Mouse (Mus musculus) intestine, embryonic 15.5 days (tissue): ENCODE results near the gene Akap12. TPM values are rescaled to one million over a fixed set of nuclear protein-coding genes. Genes with fewer than 3 reads are reported as not detected.

Experiments used
- ATAC-seq: fragments of 200-750 bp; cut with Nextera tagmentation; 2 replicates; pipeline ENCODE4 v1.8.0; 2017; ENCODE audit warnings: moderate TSS enrichment, moderate library complexity
- H3K27ac ChIP-seq: fragments of 300-500 bp; sonication (generic); 2 replicates; pipeline ENCODE4 v1.5.1; 2015; ENCODE audit warnings: mild to moderate bottlenecking, inconsistent platforms
- H3K27me3 ChIP-seq: fragments of 300-500 bp; sonication (generic); replicated peaks from 2 replicates; pipeline ENCODE4 v1.6.1; 2015; ENCODE audit warnings: inconsistent platforms
- H3K36me3 ChIP-seq: fragments of 300-500 bp; sonication (generic); 2 replicates; pipeline ENCODE4 v1.6.1; 2015; ENCODE audit warnings: inconsistent platforms
- H3K4me1 ChIP-seq: fragments of 300-500 bp; sonication (generic); replicated peaks from 2 replicates; pipeline ENCODE4 v1.6.1; 2015; ENCODE audit warnings: inconsistent platforms
- H3K4me2 ChIP-seq: fragments of 300-500 bp; sonication (generic); replicated peaks from 2 replicates; pipeline ENCODE4 v1.6.1; 2015; ENCODE audit warnings: mild to moderate bottlenecking, inconsistent platforms
- H3K4me3 ChIP-seq: fragments of 300-500 bp; sonication (generic); replicated peaks from 2 replicates; pipeline ENCODE4 v1.5.1; 2015; ENCODE audit warnings: inconsistent platforms
- H3K9ac ChIP-seq: fragments of 300-500 bp; sonication (generic); 2 replicates; pipeline ENCODE4 v1.6.1; 2015; ENCODE audit warnings: inconsistent platforms
- H3K9me3 ChIP-seq: fragments of 300-500 bp; sonication (generic); 2 replicates; pipeline ENCODE4 v1.6.1; 2016; ENCODE audit warnings: inconsistent platforms
- WGBS: fragments of 180-500 bp; shearing (Covaris S2); methylation state at CpG from one replicate; pipeline ENCODE4 v1.1.7; 2015; 5-methylcytosine and 5-hydroxymethylcytosine counted together
- polyA plus RNA-seq: library from polyadenylated mRNA; unstranded; fragments of >200 nt; fragmentation: Nextera tagmentation; extraction: Ambion mirVana; gene quantifications from 2 replicates; pipeline ENCODE4 v1.2.1, GENCODE M21; 2015

Akap12 gene
- polyA plus RNA-seq, 1 experiment from 2014 or later: 50.6 TPM

GRCm38 (mm10) chr10:4389461-4390112, 123.4 kb downstream of the Akap12 start:
- H3K4me2 ChIP-seq: peak overlapping the region; percentile 81
- H3K27ac ChIP-seq: no peak overlapping the region
- no peaks in the 10 kb centered on the region for H3K36me3 ChIP-seq
- H3K4me3 ChIP-seq: peak overlapping the region; percentile 93; the same call in 1 of the 2 replicates
- H3K9me3 ChIP-seq: no peaks in the 10 kb centered on the region
- no peaks in the 10 kb centered on the region for H3K27me3 ChIP-seq
- ATAC-seq: no peak
- H3K4me1 ChIP-seq: peaks cover 17% of the 10 kb centered on the region
- WGBS: 61% methylated on average over 5 of the region's 5 CpGs
- H3K9ac ChIP-seq: 0 out of 2 replicates have a peak overlapping the region, but pooled peaks have one; percentile 98

DNA sequence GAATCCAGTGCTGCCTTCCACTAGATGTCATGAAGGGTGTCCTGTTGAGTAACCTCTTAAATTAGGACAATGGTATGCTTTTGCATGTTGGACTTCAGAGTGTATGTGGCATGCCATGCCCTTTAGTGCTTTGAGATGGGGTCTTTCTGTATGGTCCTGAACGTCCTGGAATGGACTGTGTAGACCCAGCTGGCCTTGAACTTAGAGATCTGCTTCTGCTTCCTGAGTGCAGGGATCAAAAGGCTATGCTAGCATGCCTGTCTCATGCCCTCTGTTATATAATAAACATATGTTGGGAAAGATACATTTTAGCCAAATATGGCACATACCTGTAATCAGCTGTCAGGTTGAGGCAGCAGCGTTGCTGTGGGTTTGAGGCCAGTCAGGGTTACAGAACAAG, 124.4 kb downstream of the Akap12 start:
- Histone ChIP-seq H3K9ac (no peak overlapping the region), H3K4me3 (no peak overlapping the region), H3K4me2 (no peak overlapping the region), H3K36me3 (no peaks in the 10 kb centered on the region; the same call in 1 of the 2 replicates), H3K27ac (no peak overlapping the region), H3K4me1 (peaks cover 19% of the 10 kb centered on the region), H3K27me3 (no peaks in the 10 kb centered on the region), H3K9me3 (no peaks in the 10 kb centered on the region)
- ATAC-seq: no peak
- 54% methylated on average over 2 of the region's 2 CpGs for WGBS

DNA sequence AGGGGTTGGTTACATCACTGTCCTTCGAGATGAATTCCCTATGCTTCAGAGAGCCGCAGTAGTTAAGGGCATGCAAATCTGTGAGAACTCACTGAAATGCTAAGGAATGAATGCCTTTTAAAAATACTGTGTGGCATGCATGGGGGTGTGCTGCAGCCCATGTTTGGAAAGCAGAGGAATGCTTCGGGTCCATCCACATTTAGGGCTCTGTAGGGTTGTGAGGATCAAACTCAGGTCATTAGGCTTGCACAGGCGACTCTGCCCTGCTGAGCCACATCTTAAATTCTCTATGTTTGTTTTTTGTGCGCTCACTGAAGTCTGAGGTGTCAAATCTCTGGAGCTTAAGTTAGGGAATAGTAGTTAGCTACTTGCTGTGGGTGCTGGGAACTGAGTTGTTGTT, 124.9 kb downstream of the Akap12 start:
- H3K4me2 ChIP-seq: no peak overlapping the region
- no peaks in the 10 kb centered on the region for H3K9me3 ChIP-seq
- no peaks in the 10 kb centered on the region for H3K27me3 ChIP-seq
- no peak for ATAC-seq
- peaks cover 19% of the 10 kb centered on the region for H3K4me1 ChIP-seq
- H3K9ac ChIP-seq: no peak overlapping the region
- WGBS: 60% methylated on average over 5 of the region's 5 CpGs
- H3K36me3 ChIP-seq: peaks cover 4% of the 10 kb centered on the region
- no peak overlapping the region for H3K4me3 ChIP-seq
- H3K27ac ChIP-seq: no peak overlapping the region

DNA sequence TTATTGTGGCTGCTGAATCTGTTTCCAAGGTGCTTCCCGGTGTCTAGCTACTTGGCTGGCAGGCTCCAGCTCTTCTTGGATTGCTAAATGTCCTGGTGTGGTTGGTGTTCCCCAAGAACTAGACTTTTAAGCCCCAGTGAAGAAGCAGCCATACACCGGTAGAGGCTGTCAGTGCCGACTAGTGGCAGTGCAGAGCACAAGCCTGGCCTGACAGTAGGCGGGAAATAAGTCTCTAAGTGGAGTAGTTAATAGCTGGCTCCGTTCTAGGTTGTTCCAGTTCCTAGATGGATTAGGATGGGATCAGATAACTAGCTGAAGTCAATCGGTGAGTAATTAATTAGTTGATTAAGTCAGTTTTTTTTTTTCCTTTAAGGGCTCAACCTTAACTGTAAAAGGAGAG, 125.7 kb downstream of the Akap12 start:
- 43% methylated on average over 6 of the region's 6 CpGs for WGBS
- Histone ChIP-seq H3K36me3 (peaks cover 6% of the 10 kb centered on the region), H3K27me3 (no peaks in the 10 kb centered on the region), H3K4me2 (no peak overlapping the region), H3K4me1 (peaks cover 19% of the 10 kb centered on the region), H3K4me3 (no peak overlapping the region), H3K9ac (no peak overlapping the region), H3K27ac (no peak overlapping the region), H3K9me3 (no peaks in the 10 kb centered on the region)
- ATAC-seq: no peak

GRCm38 (mm10) chr10:4395321-4395720, 129.1 kb downstream of the Akap12 start:
- WGBS: 80% methylated on average over 3 of the region's 3 CpGs
- ATAC-seq: no peak
- no peak overlapping the region for H3K27ac ChIP-seq
- no peaks in the 10 kb centered on the region for H3K27me3 ChIP-seq
- H3K36me3 ChIP-seq: peaks cover 12% of the 10 kb centered on the region
- H3K4me3 ChIP-seq: no peak overlapping the region
- H3K9ac ChIP-seq: no peak overlapping the region
- no peaks in the 10 kb centered on the region for H3K9me3 ChIP-seq
- H3K4me2 ChIP-seq: no peak overlapping the region
- peaks cover 11% of the 10 kb centered on the region; the same call in 1 of the 2 replicates for H3K4me1 ChIP-seq

DNA sequence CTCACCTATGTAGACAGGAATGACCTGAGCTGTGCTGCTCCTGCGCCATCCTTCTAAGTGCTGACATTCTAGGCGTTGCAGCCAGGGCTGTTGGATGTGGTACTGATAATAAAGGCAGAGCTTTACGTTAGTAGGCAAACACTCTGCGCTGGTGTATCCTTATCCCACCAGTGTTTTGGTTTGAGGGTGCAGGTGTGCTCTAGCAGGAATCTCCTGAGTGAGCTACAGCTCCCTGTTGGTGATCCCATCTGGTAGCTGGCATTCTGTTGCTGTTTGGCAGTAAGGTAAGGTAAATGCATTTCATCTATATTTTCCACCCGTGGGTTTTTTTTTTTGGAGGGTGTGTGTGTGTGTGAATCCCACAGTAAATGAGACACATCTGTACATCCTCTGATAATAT, 131.9 kb downstream of the Akap12 start:
- Histone ChIP-seq H3K4me3 (no peak overlapping the region), H3K27me3 (no peaks in the 10 kb centered on the region), H3K9me3 (no peaks in the 10 kb centered on the region), H3K9ac (no peak overlapping the region), H3K27ac (no peak overlapping the region), H3K4me2 (no peak overlapping the region), H3K4me1 (0 out of 2 replicates have a peak, but pooled peaks cover 2% of the 10 kb centered on the region), H3K36me3 (peaks cover 16% of the 10 kb centered on the region)
- WGBS: 81% methylated on average over 5 of the region's 5 CpGs
- ATAC-seq: no peak

GRCm38 (mm10) chr10:4404895-4405491, 138.8 kb downstream of the Akap12 start:
- no peaks in the 10 kb centered on the region for H3K27me3 ChIP-seq
- peak; percentile 37 for ATAC-seq
- WGBS: 57% methylated on average over 5 of the region's 5 CpGs

GRCm38 (mm10) chr10:4405511-4405910, 139.3 kb downstream of the Akap12 start:
- H3K27ac ChIP-seq: no peak overlapping the region
- peaks cover 23% of the 10 kb centered on the region for H3K36me3 ChIP-seq
- H3K9me3 ChIP-seq: no peaks in the 10 kb centered on the region
- no peak overlapping the region for H3K9ac ChIP-seq
- no peak overlapping the region for H3K4me3 ChIP-seq
- 66% methylated on average over 5 of the region's 5 CpGs for WGBS
- no peaks in the 10 kb centered on the region for H3K4me1 ChIP-seq
- ATAC-seq: peak; percentile 84
- no peak overlapping the region for H3K4me2 ChIP-seq
- H3K27me3 ChIP-seq: no peaks in the 10 kb centered on the region

More at GRCm38 (mm10) chr10:4404895-4405491, 138.8 kb downstream of the Akap12 start:
- Histone ChIP-seq H3K4me1 (no peaks in the 10 kb centered on the region), H3K27ac (no peak overlapping the region), H3K36me3 (peaks cover 19% of the 10 kb centered on the region), H3K4me2 (no peak overlapping the region), H3K9me3 (no peaks in the 10 kb centered on the region), H3K4me3 (no peak overlapping the region), H3K9ac (no peak overlapping the region)

DNA sequence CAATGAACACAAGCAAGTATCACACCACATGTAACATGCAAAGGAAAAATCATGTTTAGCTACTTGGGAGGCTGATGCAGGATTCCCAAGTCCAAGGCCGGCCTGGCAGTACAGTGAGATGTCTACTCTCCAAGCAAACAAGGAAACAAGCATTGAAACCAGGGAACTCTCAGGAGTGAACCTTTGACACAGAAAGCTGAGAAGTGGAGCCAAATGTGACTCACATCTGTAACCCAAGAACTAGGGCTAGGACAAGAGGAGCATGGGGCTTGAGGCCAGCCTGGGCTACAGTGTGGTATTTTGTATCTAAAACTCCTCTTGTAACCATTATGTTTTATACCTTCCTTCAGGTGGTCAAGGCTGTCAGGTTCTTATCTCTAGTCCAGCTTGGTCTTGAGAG, 141.0 kb downstream of the Akap12 start:
- Histone ChIP-seq H3K27ac (no peak overlapping the region), H3K36me3 (peaks cover 21% of the 10 kb centered on the region), H3K27me3 (no peaks in the 10 kb centered on the region), H3K4me3 (no peak overlapping the region), H3K9me3 (no peaks in the 10 kb centered on the region), H3K4me1 (no peaks in the 10 kb centered on the region), H3K4me2 (no peak overlapping the region), H3K9ac (no peak overlapping the region)
- ATAC-seq: no peak
- 89% methylated on average over 1 of the region's 1 CpGs for WGBS

Other genes with a start within 250 kb of the Akap12 start
- 11.7 and 12.0 TPM in 2 replicates for gene Zbtb2, start 121.7 kb downstream of the Akap12 start, polyA plus RNA-seq
- 44.9 and 50.1 TPM in 2 replicates for gene Rmnd1, start 166.0 kb downstream of the Akap12 start, polyA plus RNA-seq
- 16.4 and 16.6 TPM in 2 replicates for gene Armt1, start 166.1 kb downstream of the Akap12 start, polyA plus RNA-seq
- 0.08 and 0.09 TPM in 2 replicates for gene Ccdc170, start 216.1 kb downstream of the Akap12 start, polyA plus RNA-seq